Mouse (Mus musculus) liver, embryonic 14.5 days (tissue): ENCODE results near the gene Olfr782.

Experiments used
- CTCF ChIP-seq: IDR thresholded peaks from 2 replicates; pipeline ENCODE4 v1.5.1; 2016; ENCODE audit warnings: antibody characterized with exemption, low read depth, control low read depth
- EP300 ChIP-seq: IDR thresholded peaks from 2 replicates; pipeline ENCODE4 v1.6.1; 2016; ENCODE audit warnings: antibody characterized with exemption, low read depth

GRCm38 (mm10) chr10:129317817-129318216 lies 30.8 kb upstream of the Olfr782 start, which contains the start of gene Olfr780:
- TF ChIP-seq EP300 (no peak), CTCF (no peak)
